Comparison of ENCODE assay signal across 9 mouse cellular contexts in the genomic region with DNA sequence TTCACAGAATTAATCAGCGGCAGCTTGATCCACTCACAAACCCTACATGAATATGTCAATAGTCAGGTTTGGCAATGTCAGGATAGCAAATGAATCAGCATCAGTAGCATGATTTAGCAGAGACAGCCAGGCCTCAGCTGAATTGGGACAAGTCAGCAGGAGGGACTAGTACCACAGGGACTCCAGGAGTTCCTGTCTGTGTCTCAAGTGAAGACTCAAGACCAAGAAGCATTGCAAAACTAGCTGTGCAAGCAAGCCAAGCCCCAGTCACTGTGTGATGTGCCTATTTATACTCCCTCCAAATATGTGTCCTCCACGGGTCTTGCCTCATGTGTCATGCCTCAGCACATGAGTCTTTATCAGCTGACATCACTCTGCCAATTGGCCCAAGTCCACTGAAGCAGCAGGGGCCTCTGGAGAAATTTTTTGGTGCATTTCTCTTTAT. TPM values are rescaled to one million over a fixed set of nuclear protein-coding genes. Genes with fewer than 3 reads are reported as not detected.
DNase-seq lines count a peak whose midpoint lies in the region; ATAC-seq lines count a peak whose summit lies in the region.
"Had no signal": no experiment of that assay in that cellular context is flagged by ENCODE, and none has a peak within 500 bp of the region (broad histone marks: within the 10 kb centered on the region; RNA-seq: fewer than 3 reads in every experiment).

No protein-coding gene starts in this region.

- peak; percentile 38 to 53 for DNase-seq in cerebellum, postnatal 14 days
- no peak for DNase-seq in cerebellum, adult 9-11 months
- DNase-seq in 3T3-L1 (ENCODE audit: low read depth, low spot score): peak; percentile 61
- DNase-seq in spleen, adult 12 weeks (ENCODE audit: low spot score): no peak
- no peak for DNase-seq in left cerebral cortex, adult 8-10 months (ENCODE audit: low spot score in 2 of 2)
- no peak for DNase-seq in embryo, embryonic 10.5 days (ENCODE audit: low spot score)

- H3K27me3 ChIP-seq in liver, embryonic 12.5 days (replicated peaks): no peaks in the 10 kb centered on the region

- H3K9me3 ChIP-seq in liver, embryonic 12.5 days (replicated peaks): no peaks in the 10 kb centered on the region

- H3K27ac ChIP-seq in liver, embryonic 12.5 days: peak overlapping the region; percentile 25; the same call in 1 of the 2 replicates
- H3K27ac ChIP-seq: kidney, postnatal 0 days had no signal

- H3K4me3 ChIP-seq in liver, embryonic 12.5 days: no peak overlapping the region

- H3K4me2 ChIP-seq in liver, embryonic 12.5 days: no peak overlapping the region

- H3K9ac ChIP-seq in liver, embryonic 12.5 days: no peak overlapping the region

- 0 out of 2 replicates have a peak, but pooled peaks cover 9% of the 10 kb centered on the region for H3K4me1 ChIP-seq in liver, embryonic 12.5 days

- peak; percentile 75 for ATAC-seq in erythroid progenitor cell, adult 5-6 weeks (replicated peaks; ENCODE audit: low FRiP score, poor library complexity, severe bottlenecking)
- no peak for ATAC-seq in liver, embryonic 12.5 days

- peaks cover 25% of the 10 kb centered on the region for H3K36me3 ChIP-seq in liver, embryonic 12.5 days

- 80% methylated on average over 2 of the region's 2 CpGs for WGBS in liver, embryonic 12.5 days (ENCODE audit: insufficient replicate concordance)

RNA-seq across cellular contexts. Expression of a gene that starts 11.9 kb away (rescaled TPM):
- 57.4 and 62.0 TPM in 2 replicates for total RNA-seq in erythroid progenitor cell, adult 5-6 weeks (2015; ENCODE audit: low replicate concordance)
- total RNA-seq in erythroid progenitor cell, adult 5-6 weeks (2017; ENCODE audit: low replicate concordance): 133 and 187 TPM in 2 replicates
- 39.5 and 41.5 TPM in 2 replicates for polyA plus RNA-seq in liver, embryonic 12.5 days (2016; fragmentation: Nextera tagmentation; extraction: Ambion mirVana)
- 100 to 1,000 TPM; 105 to 122 (median 109) TPM for total RNA-seq in left cerebral cortex, adult 8-10 months (2022)

Comparison
In these comparisons a context has a peak if more than half of its experiments do, and no peak if none do; other contexts are left out.
1. DNase-seq: peak in cerebellum, postnatal 14 days (2 of 2) and 3T3-L1 (single experiment); none in cerebellum, adult 9-11 months (single experiment), spleen, adult 12 weeks (single experiment), left cerebral cortex, adult 8-10 months (0 of 2) and embryo, embryonic 10.5 days (single experiment).